Mouse (Mus musculus): ENCODE results near the gene Gfer. TPM values are rescaled to one million over a fixed set of nuclear protein-coding genes. Genes with fewer than 3 reads are reported as not detected.
"Not testable (repeated sequence)": the region's sequence is repeated elsewhere in the genome, so short reads cannot be mapped to it uniquely, and the experiment has no call there.

The Gfer gene
- polyA plus RNA-seq, 1 experiment from 2014 or later, result 42.2 TPM

DNA sequence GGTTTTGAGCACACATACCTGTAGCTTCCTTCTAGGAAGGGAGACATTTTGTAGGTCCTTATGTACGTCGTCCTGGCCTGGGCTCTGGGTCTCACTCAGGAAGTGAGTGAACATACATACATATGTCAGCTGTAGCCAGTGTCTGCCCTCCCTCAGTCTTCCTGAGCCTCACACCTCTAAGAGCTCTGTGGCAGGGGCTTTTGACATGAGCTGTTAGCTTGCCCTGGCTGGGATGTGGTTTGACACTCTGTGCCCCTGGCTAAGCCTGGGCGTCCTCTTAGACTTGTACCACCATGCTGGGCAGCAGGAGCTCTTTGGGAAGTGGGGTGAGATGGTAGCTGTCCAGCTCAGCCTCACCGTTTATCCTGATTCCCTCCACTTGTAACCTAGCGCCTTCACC lies 24.6 kb downstream of the Gfer start:
- H3K9ac ChIP-seq (ENCODE audit: low read depth, low read length), result no peak overlapping the region
- peaks cover 8% of the 10 kb centered on the region; the same call in 1 of the 2 replicates for H3K36me3 ChIP-seq (ENCODE audit: control insufficient read depth, insufficient read depth)
- ATAC-seq, result no peak
- no peak overlapping the region for H3K27ac ChIP-seq (ENCODE audit: low read depth, low read length)
- WGBS, result 58% methylated on average over 5 of the region's 5 CpGs
- H3K27me3 ChIP-seq (replicated peaks; ENCODE audit: control insufficient read depth, insufficient read depth, low read length), result no peaks in the 10 kb centered on the region
- peak overlapping the region; percentile 72 for H3K4me2 ChIP-seq (replicated peaks; ENCODE audit: low read depth)
- H3K9me3 ChIP-seq (ENCODE audit: control insufficient read depth), result no peaks in the 10 kb centered on the region
- no peak overlapping the region for H3K4me3 ChIP-seq (ENCODE audit: low read depth, low read length)
- H3K4me1 ChIP-seq (replicated peaks; ENCODE audit: control insufficient read depth, insufficient read depth, low read length), result peaks cover 16% of the 10 kb centered on the region
- no peak for TF ChIP-seq CTCF (IDR thresholded peaks at IDR 0.05; ENCODE audit: low read depth)

DNA sequence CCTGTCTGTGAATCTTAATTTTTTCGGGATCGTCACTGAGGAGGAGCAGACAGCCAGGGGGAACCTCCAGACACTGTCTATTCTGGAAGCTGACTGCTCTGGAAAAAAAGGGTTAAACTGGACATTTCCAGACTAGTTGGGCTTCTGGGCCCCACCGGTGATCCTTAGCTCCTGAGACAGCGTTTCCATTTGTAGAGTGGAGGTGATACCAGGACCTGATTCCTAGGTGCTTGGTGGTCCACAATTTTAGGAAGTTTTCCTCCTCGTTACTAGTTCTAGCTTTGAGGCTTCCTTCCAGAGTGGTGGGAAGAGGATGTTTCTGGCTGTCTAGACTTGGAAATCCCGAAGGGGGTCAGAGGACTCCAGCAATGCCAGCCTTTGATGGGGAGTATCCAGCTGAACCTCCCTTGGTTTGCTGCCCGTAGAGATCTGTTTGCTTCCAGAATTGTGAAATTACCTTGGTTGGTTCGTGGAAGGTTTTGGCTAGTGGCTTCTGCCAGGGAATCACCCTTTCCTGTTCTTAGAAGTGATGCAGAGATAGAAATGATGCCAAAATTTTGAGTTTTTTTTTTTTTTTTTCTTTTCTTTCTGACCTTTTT lies 25.6 kb downstream of the Gfer start:
- peak overlapping the region; percentile 72 for H3K4me2 ChIP-seq (replicated peaks; ENCODE audit: low read depth)
- peaks cover 5% of the 10 kb centered on the region; the same call in 1 of the 2 replicates for H3K36me3 ChIP-seq (ENCODE audit: control insufficient read depth, insufficient read depth)
- H3K27ac ChIP-seq (ENCODE audit: low read depth, low read length), result peak overlapping the region; percentile 85; the same call in 1 of the 2 replicates
- peak overlapping the region; percentile 90 for H3K4me3 ChIP-seq (ENCODE audit: low read depth, low read length)
- peaks cover 16% of the 10 kb centered on the region for H3K4me1 ChIP-seq (replicated peaks; ENCODE audit: control insufficient read depth, insufficient read depth, low read length)
- no peaks in the 10 kb centered on the region for H3K9me3 ChIP-seq (ENCODE audit: control insufficient read depth)
- H3K27me3 ChIP-seq (replicated peaks; ENCODE audit: control insufficient read depth, insufficient read depth, low read length), result no peaks in the 10 kb centered on the region
- 6% methylated on average over 8 of the region's 8 CpGs for WGBS
- no peak for TF ChIP-seq CTCF (IDR thresholded peaks at IDR 0.05; ENCODE audit: low read depth)
- peak overlapping the region; percentile 93 for H3K9ac ChIP-seq (ENCODE audit: low read depth, low read length)
- ATAC-seq, result no peak

DNA sequence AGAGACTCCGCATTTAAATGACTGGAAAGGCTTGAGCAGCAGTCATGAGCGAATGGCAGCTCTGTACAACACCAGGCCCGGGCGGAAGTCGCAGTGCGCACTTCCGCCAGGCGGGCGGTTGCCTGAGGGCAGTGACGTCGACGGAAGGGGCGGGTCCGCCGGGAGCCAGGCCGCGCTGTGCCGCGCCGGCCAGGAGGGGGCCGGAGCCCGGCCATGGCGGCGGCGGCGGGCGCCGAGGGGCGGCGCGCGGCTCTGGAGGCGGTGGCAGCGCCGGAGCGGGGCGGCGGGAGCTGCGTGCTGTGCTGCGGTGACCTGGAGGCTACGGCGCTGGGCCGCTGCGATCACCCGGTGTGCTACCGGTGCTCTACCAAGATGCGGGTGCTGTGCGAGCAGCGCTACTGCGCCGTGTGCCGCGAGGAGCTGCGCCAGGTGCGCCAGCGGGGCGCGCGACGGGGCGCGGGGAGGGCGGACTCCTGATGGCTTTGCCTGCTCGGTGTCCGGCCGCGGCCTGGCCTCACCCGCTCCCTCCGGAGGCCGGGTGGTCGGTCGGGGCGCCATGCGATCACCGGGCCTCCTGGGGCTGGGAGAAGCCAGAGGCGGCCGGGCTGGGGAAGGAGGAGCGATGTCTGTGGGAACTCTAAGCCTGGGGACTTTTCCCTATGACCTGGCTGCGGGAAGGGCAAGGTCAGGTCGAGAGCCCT lies 26.3 kb downstream of the Gfer start, which contains the start of gene Zfp598:
Zfp598 (plus strand) TSS at position 143 of the 701 bp plus-strand sequence.
- peaks cover 16% of the 10 kb centered on the region for H3K4me1 ChIP-seq (replicated peaks; ENCODE audit: control insufficient read depth, insufficient read depth, low read length)
- peak within 1 kb of the TSS; percentile 72 for H3K4me2 ChIP-seq (replicated peaks; ENCODE audit: low read depth)
- WGBS, result under 1% methylated on average over 76 of the region's 80 CpGs
- H3K4me3 ChIP-seq (ENCODE audit: low read depth, low read length), result peak within 1 kb of the TSS; percentile 90
- peak within 1 kb of the TSS; percentile 85 for H3K27ac ChIP-seq (ENCODE audit: low read depth, low read length)
- ATAC-seq, result peak; percentile 95
- peaks cover 5% of the 10 kb centered on the region; the same call in 1 of the 2 replicates for H3K36me3 ChIP-seq (ENCODE audit: control insufficient read depth, insufficient read depth)
- TF ChIP-seq CTCF (IDR thresholded peaks at IDR 0.05; ENCODE audit: low read depth), result peak; percentile 51
- no peaks in the 10 kb centered on the region for H3K9me3 ChIP-seq (ENCODE audit: control insufficient read depth)
- peak within 1 kb of the TSS; percentile 93 for H3K9ac ChIP-seq (ENCODE audit: low read depth, low read length)
- no peaks in the 10 kb centered on the region for H3K27me3 ChIP-seq (replicated peaks; ENCODE audit: control insufficient read depth, insufficient read depth, low read length)

DNA sequence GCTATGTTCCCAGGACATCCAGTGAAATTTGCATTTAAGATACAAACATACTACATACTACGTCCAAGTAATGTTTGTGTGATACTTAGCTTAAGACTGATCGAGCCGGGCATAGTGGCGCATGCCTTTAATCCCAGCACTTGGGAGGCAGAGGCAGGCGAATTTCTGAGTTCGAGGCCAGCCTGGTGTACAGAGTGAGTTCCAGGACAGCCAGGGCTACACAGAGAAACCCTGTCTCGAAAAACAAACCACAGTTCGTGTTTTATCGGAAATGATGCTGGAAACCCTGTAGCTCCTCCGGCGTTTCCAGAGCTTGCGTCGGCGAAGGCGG lies 26.8 kb downstream of the Gfer start:
- H3K36me3 ChIP-seq (ENCODE audit: control insufficient read depth, insufficient read depth); H3K27me3 ChIP-seq (replicated peaks; ENCODE audit: control insufficient read depth, insufficient read depth, low read length); H3K9me3 ChIP-seq (ENCODE audit: control insufficient read depth): not testable (repeated sequence)
- peak overlapping the region; percentile 90 for H3K4me3 ChIP-seq (ENCODE audit: low read depth, low read length)
- WGBS, result 11% methylated on average over 15 of the region's 15 CpGs
- ATAC-seq, result peak; percentile 2
- peaks cover 16% of the 10 kb centered on the region for H3K4me1 ChIP-seq (replicated peaks; ENCODE audit: control insufficient read depth, insufficient read depth, low read length)
- H3K4me2 ChIP-seq (replicated peaks; ENCODE audit: low read depth), result peak overlapping the region; percentile 72
- 0 out of 2 replicates have a peak overlapping the region, but pooled peaks have one; percentile 93 for H3K9ac ChIP-seq (ENCODE audit: low read depth, low read length)
- peak overlapping the region; percentile 85 for H3K27ac ChIP-seq (ENCODE audit: low read depth, low read length)

DNA sequence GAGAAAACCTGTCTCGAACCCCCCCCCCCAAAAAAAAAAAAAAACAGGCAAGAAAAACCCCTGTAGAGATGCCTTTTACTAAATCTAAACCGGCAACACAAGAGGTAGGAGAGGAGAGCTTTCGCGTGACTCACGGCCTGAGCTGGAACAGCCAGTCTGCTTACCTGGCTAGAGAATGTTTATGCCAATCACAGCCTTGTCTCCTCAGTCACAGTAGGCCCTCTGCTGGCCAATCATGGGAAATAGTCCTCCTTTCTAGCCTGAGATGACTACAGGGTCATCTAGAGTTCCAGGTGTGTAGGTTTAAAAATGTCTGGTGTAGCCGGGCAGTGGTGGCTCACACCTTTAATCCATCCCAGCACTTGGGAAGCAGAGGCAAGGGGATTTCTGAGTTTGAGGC lies 28.5 kb downstream of the Gfer start:
- Histone ChIP-seq H3K27me3 (replicated peaks; ENCODE audit: control insufficient read depth, insufficient read depth, low read length) (no peaks in the 10 kb centered on the region), H3K4me1 (replicated peaks; ENCODE audit: control insufficient read depth, insufficient read depth, low read length) (peaks cover 16% of the 10 kb centered on the region), H3K4me3 (ENCODE audit: low read depth, low read length) (no peak overlapping the region), H3K9me3 (ENCODE audit: control insufficient read depth) (no peaks in the 10 kb centered on the region), H3K4me2 (replicated peaks; ENCODE audit: low read depth) (no peak overlapping the region), H3K27ac (ENCODE audit: low read depth, low read length) (no peak overlapping the region), H3K9ac (ENCODE audit: low read depth, low read length) (no peak overlapping the region), H3K36me3 (ENCODE audit: control insufficient read depth, insufficient read depth) (no peaks in the 10 kb centered on the region)
- TF ChIP-seq CTCF (IDR thresholded peaks at IDR 0.05; ENCODE audit: low read depth), result peak; percentile 86
- WGBS, result 17% methylated on average over 6 of the region's 6 CpGs
- ATAC-seq, result peak; percentile 25

DNA sequence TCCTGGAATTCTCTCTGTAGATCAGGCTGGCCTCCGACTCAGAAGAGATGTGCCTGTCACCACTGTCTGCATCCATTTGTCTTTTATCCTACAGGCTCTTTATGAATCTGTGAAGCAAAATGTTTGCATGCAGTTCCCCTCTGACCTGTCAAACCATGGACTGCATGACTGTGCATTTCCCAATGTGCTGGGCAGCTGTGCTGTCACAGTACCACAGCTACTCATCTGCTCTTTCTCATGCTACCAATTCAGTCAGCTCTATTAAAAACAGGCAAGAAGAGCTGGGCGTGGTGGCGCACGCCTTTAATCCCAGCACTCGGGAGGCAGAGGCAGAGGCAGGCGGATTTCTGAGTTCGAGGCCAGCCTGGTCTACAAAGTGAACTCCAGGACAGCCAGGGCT lies 28.9 kb downstream of the Gfer start:
- WGBS, result 53% methylated on average over 7 of the region's 7 CpGs
- not testable (repeated sequence) for H3K4me3 ChIP-seq (ENCODE audit: low read depth, low read length); H3K4me2 ChIP-seq (replicated peaks; ENCODE audit: low read depth); ATAC-seq; H3K36me3 ChIP-seq (ENCODE audit: control insufficient read depth, insufficient read depth); H3K9ac ChIP-seq (ENCODE audit: low read depth, low read length); H3K9me3 ChIP-seq (ENCODE audit: control insufficient read depth); H3K27ac ChIP-seq (ENCODE audit: low read depth, low read length); H3K27me3 ChIP-seq (replicated peaks; ENCODE audit: control insufficient read depth, insufficient read depth, low read length)
- peaks cover 16% of the 10 kb centered on the region for H3K4me1 ChIP-seq (replicated peaks; ENCODE audit: control insufficient read depth, insufficient read depth, low read length)
